Mouse (Mus musculus): ENCODE data around the gene Pip5kl1. TPM values are rescaled to one million over a fixed set of nuclear protein-coding genes. Genes with fewer than 3 reads are reported as not detected.

Pip5kl1 gene
- polyA plus RNA-seq, 1 experiment from 2014 or later, result 2.0 TPM

GRCm38 (mm10) chr2:32537360-32537905 is 37.2 kb upstream of the Pip5kl1 start:
- peak overlapping the region; percentile 95 for H3K9ac ChIP-seq
- no peaks in the 10 kb centered on the region for H3K9me3 ChIP-seq (replicated peaks)
- H3K27ac ChIP-seq, result peak overlapping the region; percentile 97
- no peaks in the 10 kb centered on the region for H3K36me3 ChIP-seq
- ATAC-seq (replicated peaks; ENCODE audit: low FRiP score), result no peak
- 11% methylated on average over 9 of the region's 9 CpGs for WGBS
- H3K4me2 ChIP-seq, result peak overlapping the region; percentile 87
- H3K4me3 ChIP-seq (replicated peaks), result peak overlapping the region; percentile 97
- H3K27me3 ChIP-seq, result no peaks in the 10 kb centered on the region
- peaks cover 85% of the 10 kb centered on the region for H3K4me1 ChIP-seq

DNA sequence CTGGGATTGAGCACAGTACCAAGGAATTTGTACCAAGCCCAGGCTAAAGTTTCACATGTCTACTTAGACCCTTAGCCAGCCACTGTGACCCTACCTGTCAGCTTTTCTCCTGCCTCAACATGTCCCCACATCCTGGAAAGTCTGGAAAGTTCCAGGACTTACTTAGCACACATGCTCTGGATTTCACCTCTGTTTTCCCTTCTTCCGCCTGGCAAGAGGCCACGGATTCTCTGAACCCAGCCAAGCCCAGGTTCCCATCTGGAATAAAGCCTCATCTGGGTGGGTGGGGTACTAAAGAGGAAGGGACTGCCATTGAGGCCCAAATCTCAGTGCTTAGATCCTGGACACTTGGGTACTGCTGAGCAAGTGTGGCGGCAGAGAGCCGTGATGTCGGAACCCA is 36.7 kb upstream of the Pip5kl1 start:
- peaks cover 88% of the 10 kb centered on the region for H3K4me1 ChIP-seq
- H3K36me3 ChIP-seq, result no peaks in the 10 kb centered on the region
- peak overlapping the region; percentile 87 for H3K4me2 ChIP-seq
- no peaks in the 10 kb centered on the region for H3K9me3 ChIP-seq (replicated peaks)
- ATAC-seq (replicated peaks; ENCODE audit: low FRiP score), result no peak
- H3K9ac ChIP-seq, result peak overlapping the region; percentile 95; the same call in 1 of the 2 replicates
- 74% methylated on average over 5 of the region's 5 CpGs for WGBS
- H3K27me3 ChIP-seq, result no peaks in the 10 kb centered on the region
- H3K27ac ChIP-seq, result peak overlapping the region; percentile 97
- peak overlapping the region; percentile 97 for H3K4me3 ChIP-seq (replicated peaks)

GRCm38 (mm10) chr2:32538461-32538860 is 36.1 kb upstream of the Pip5kl1 start:
- 73% methylated on average over 4 of the region's 4 CpGs for WGBS
- Histone ChIP-seq H3K27ac (0 out of 2 replicates have a peak overlapping the region, but pooled peaks have one; percentile 97), H3K4me1 (peaks cover 88% of the 10 kb centered on the region), H3K36me3 (no peaks in the 10 kb centered on the region), H3K9me3 (replicated peaks) (no peaks in the 10 kb centered on the region), H3K4me2 (peak overlapping the region; percentile 87), H3K9ac (0 out of 2 replicates have a peak overlapping the region, but pooled peaks have one; percentile 8), H3K4me3 (replicated peaks) (peak overlapping the region; percentile 97), H3K27me3 (no peaks in the 10 kb centered on the region)
- ATAC-seq (replicated peaks; ENCODE audit: low FRiP score), result no peak

GRCm38 (mm10) chr2:32539452-32539981 is 35.1 kb upstream of the Pip5kl1 start:
- H3K9me3 ChIP-seq (replicated peaks), result no peaks in the 10 kb centered on the region
- peak overlapping the region; percentile 45; the same call in 1 of the 2 replicates for H3K27ac ChIP-seq
- peaks cover 77% of the 10 kb centered on the region for H3K4me1 ChIP-seq
- 65% methylated on average over 14 of the region's 14 CpGs for WGBS
- no peaks in the 10 kb centered on the region for H3K27me3 ChIP-seq
- ATAC-seq (replicated peaks; ENCODE audit: low FRiP score), result no peak
- no peaks in the 10 kb centered on the region for H3K36me3 ChIP-seq
- H3K4me3 ChIP-seq (replicated peaks), result 0 out of 2 replicates have a peak overlapping the region, but pooled peaks have one; percentile 97
- H3K4me2 ChIP-seq, result peak overlapping the region; percentile 87
- no peak overlapping the region for H3K9ac ChIP-seq

DNA sequence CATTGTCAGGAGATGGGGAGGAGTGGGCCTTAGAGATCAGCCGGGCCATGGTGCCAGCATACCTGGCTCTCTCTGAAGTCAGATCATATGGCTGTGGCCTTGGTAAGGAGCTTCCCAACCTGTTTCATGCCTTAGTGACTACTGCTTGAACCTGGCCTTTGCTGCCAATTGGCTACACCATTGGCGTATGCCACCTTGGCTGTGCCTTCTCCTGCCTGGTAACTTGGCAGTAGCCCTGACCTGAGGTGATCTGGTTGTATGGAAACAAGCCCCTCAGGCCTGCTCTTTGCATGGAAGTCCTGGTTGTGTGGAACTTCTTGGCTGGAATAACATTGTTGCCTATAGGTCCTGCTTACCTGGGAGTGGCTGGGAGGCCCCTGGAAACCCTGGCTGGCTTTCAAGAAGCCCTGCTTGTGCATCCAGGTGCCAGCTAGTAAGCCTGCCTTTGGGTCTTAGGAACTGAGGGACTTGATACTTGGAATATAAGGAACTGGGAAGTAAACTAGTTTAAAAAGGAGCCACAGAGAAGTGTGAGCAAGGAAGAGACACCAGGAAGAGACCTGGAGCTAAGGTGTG is 33.2 kb upstream of the Pip5kl1 start:
- H3K4me2 ChIP-seq, result no peak overlapping the region
- no peak overlapping the region for H3K9ac ChIP-seq
- no peaks in the 10 kb centered on the region for H3K9me3 ChIP-seq (replicated peaks)
- WGBS, result 93% methylated on average over 2 of the region's 2 CpGs
- no peaks in the 10 kb centered on the region for H3K27me3 ChIP-seq
- peaks cover 66% of the 10 kb centered on the region for H3K4me1 ChIP-seq
- H3K27ac ChIP-seq, result no peak overlapping the region
- no peaks in the 10 kb centered on the region for H3K36me3 ChIP-seq
- no peak overlapping the region for H3K4me3 ChIP-seq (replicated peaks)
- no peak for ATAC-seq (replicated peaks; ENCODE audit: low FRiP score)

- Histone ChIP-seq H3K9ac (no peak overlapping the region), H3K4me2 (no peak overlapping the region), H3K9me3 (replicated peaks) (no peaks in the 10 kb centered on the region), H3K36me3 (no peaks in the 10 kb centered on the region), H3K4me1 (peaks cover 60% of the 10 kb centered on the region), H3K27ac (no peak overlapping the region), H3K27me3 (no peaks in the 10 kb centered on the region), H3K4me3 (replicated peaks) (no peak overlapping the region)
- WGBS, result 86% methylated on average over 4 of the region's 4 CpGs
- ATAC-seq (replicated peaks; ENCODE audit: low FRiP score), result no peak
Measured at GRCm38 (mm10) chr2:32541986-32542573, 32.5 kb upstream of the Pip5kl1 start.

GRCm38 (mm10) chr2:32543031-32543449 is 31.6 kb upstream of the Pip5kl1 start:
- no peak overlapping the region for H3K27ac ChIP-seq
- H3K9me3 ChIP-seq (replicated peaks), result no peaks in the 10 kb centered on the region
- H3K4me3 ChIP-seq (replicated peaks), result no peak overlapping the region
- peaks cover 54% of the 10 kb centered on the region for H3K4me1 ChIP-seq
- no peak overlapping the region for H3K9ac ChIP-seq
- 72% methylated on average over 3 of the region's 3 CpGs for WGBS
- no peak for ATAC-seq (replicated peaks; ENCODE audit: low FRiP score)
- H3K4me2 ChIP-seq, result no peak overlapping the region
- no peaks in the 10 kb centered on the region for H3K36me3 ChIP-seq
- no peaks in the 10 kb centered on the region for H3K27me3 ChIP-seq

DNA sequence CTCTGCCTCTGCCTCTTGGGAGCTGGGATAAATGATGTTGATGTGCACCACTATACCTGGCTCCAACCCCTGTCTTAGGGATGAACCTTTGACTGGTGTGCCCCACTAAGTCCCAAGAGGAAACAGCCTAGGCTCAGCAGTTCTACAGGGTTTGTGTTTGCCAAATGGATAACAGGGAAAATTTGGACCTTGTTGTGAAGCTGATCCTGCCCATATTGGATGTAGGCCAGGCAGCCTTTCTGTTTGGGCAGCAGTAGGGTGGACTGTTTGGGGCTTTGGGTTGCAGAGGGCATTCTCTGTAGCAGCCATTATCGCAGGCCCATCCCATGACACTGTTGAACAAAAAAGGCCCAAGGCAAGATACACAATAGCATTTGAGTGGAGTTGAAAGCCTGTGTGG is 27.6 kb upstream of the Pip5kl1 start:
- Histone ChIP-seq H3K4me2 (no peak overlapping the region), H3K27me3 (no peaks in the 10 kb centered on the region), H3K4me3 (replicated peaks) (no peak overlapping the region), H3K9me3 (replicated peaks) (no peaks in the 10 kb centered on the region), H3K9ac (no peak overlapping the region), H3K36me3 (no peaks in the 10 kb centered on the region), H3K4me1 (peaks cover 27% of the 10 kb centered on the region), H3K27ac (no peak overlapping the region)
- no peak for ATAC-seq (replicated peaks; ENCODE audit: low FRiP score)
- 96% methylated on average over 1 of the region's 1 CpGs for WGBS

DNA sequence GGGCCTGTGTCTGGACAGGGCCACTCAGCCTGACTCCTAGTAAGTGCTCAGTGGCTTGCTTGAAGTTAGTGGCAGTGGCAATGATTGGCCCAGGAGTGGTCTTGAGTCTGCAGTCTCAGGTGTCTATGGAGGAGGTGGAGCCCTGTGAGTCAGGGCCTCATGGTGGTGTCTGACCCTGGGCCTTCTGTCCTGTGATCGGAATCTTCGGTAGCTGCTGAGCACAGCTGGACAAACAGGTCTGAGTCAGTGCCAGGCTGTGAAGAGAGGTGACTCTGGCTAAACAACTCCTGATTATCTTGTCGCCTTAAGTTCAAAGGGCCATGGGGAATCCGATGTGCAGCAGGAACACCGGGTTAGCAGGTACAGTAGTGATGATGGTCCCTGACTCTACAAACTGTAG is 27.2 kb upstream of the Pip5kl1 start:
- H3K27ac ChIP-seq, result no peak overlapping the region
- no peaks in the 10 kb centered on the region for H3K9me3 ChIP-seq (replicated peaks)
- no peak overlapping the region for H3K4me2 ChIP-seq
- no peak overlapping the region for H3K4me3 ChIP-seq (replicated peaks)
- no peaks in the 10 kb centered on the region for H3K27me3 ChIP-seq
- WGBS, result 63% methylated on average over 5 of the region's 5 CpGs
- peaks cover 22% of the 10 kb centered on the region for H3K4me1 ChIP-seq
- no peak for ATAC-seq (replicated peaks; ENCODE audit: low FRiP score)
- H3K9ac ChIP-seq, result no peak overlapping the region
- no peaks in the 10 kb centered on the region for H3K36me3 ChIP-seq

- no peak for ATAC-seq (replicated peaks; ENCODE audit: low FRiP score)
- no peak overlapping the region for H3K9ac ChIP-seq
- H3K4me3 ChIP-seq (replicated peaks), result no peak overlapping the region
- no peak overlapping the region for H3K4me2 ChIP-seq
- no peaks in the 10 kb centered on the region for H3K36me3 ChIP-seq
- no peaks in the 10 kb centered on the region for H3K9me3 ChIP-seq (replicated peaks)
- WGBS, result 86% methylated on average over 7 of the region's 7 CpGs
- no peak overlapping the region for H3K27ac ChIP-seq
- H3K27me3 ChIP-seq, result no peaks in the 10 kb centered on the region
- peaks cover 17% of the 10 kb centered on the region for H3K4me1 ChIP-seq
Measured at GRCm38 (mm10) chr2:32547964-32548739, 26.4 kb upstream of the Pip5kl1 start.

DNA sequence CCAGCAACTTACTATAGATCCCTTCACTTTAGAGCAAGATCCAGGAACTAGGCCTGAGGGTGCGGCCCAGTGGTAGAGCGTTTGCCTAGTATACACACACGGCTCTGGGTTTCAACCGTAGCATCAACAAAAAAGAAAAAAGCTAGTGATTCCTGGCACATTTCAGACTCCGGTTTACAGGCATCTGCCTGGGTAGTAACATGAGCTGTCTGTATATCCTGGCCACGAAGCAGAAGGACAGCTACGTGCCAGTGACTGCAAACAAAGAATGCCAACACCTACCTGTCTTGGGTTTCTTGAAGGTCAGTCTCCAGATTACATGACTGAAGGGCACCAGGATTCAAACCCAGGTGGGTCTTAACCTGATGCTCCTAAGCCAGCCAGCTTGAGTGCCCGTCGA is 25.4 kb upstream of the Pip5kl1 start:
- H3K4me2 ChIP-seq, result no peak overlapping the region
- ATAC-seq (replicated peaks; ENCODE audit: low FRiP score), result no peak
- no peaks in the 10 kb centered on the region for H3K36me3 ChIP-seq
- no peaks in the 10 kb centered on the region for H3K9me3 ChIP-seq (replicated peaks)
- peak overlapping the region; percentile 4; the same call in 1 of the 2 replicates for H3K27ac ChIP-seq
- WGBS, result 72% methylated on average over 9 of the region's 9 CpGs
- no peak overlapping the region for H3K4me3 ChIP-seq (replicated peaks)
- H3K4me1 ChIP-seq, result peaks cover 14% of the 10 kb centered on the region
- no peak overlapping the region for H3K9ac ChIP-seq
- no peaks in the 10 kb centered on the region for H3K27me3 ChIP-seq

- Histone ChIP-seq H3K36me3 (no peaks in the 10 kb centered on the region), H3K4me3 (replicated peaks) (no peak overlapping the region), H3K27me3 (no peaks in the 10 kb centered on the region), H3K9ac (no peak overlapping the region), H3K27ac (peak overlapping the region; percentile 4; the same call in 1 of the 2 replicates), H3K9me3 (replicated peaks) (no peaks in the 10 kb centered on the region), H3K4me2 (no peak overlapping the region), H3K4me1 (peaks cover 14% of the 10 kb centered on the region)
- WGBS, result 64% methylated on average over 6 of the region's 6 CpGs
- no peak for ATAC-seq (replicated peaks; ENCODE audit: low FRiP score)
Measured at GRCm38 (mm10) chr2:32549764-32550163, 24.8 kb upstream of the Pip5kl1 start.
